Mouse (Mus musculus) gastrocnemius, adult 18-20 months (tissue): ENCODE measurements at regions not wholly inside any gene's neighbourhood (a gene's known extent, or its start where the extent isn't known, plus 50 kb on each side); places are given as distances from the start of the nearest gene placed in this dataset.

ENCODE experiments used
- DNase-seq: peaks from one replicate; pipeline ENCODE4 v3.0.0; 2021; ENCODE audit warnings: low spot score

GRCm38 (mm10) chr8:115831675-115832074 lies 124.1 kb upstream of the Maf start:
- no peak for DNase-seq

- DNase-seq = no peak
These were observed 122.5 kb upstream of the Maf start for GRCm38 (mm10) chr8:115830012-115830662.

GRCm38 (mm10) chr8:115826516-115826915 lies 118.9 kb upstream of the Maf start:
- DNase-seq = no peak

GRCm38 (mm10) chr8:115825899-115826502 lies 118.4 kb upstream of the Maf start:
- no peak for DNase-seq

GRCm38 (mm10) chr8:115824478-115824785 lies 116.8 kb upstream of the Maf start:
- no peak for DNase-seq

GRCm38 (mm10) chr8:115823673-115824477 lies 116.3 kb upstream of the Maf start:
- DNase-seq = no peak

GRCm38 (mm10) chr8:115813426-115813825 lies 105.8 kb upstream of the Maf start:
- DNase-seq = no peak

- no peak for DNase-seq
These were observed 99.0 kb upstream of the Maf start for GRCm38 (mm10) chr8:115806579-115806978.

- no peak for DNase-seq
These were observed 98.5 kb upstream of the Maf start for GRCm38 (mm10) chr8:115806139-115806538.

GRCm38 (mm10) chr8:115793587-115793986 lies 86.0 kb upstream of the Maf start:
- no peak for DNase-seq

GRCm38 (mm10) chr8:115788421-115788820 lies 80.8 kb upstream of the Maf start:
- DNase-seq = no peak

- DNase-seq = no peak
These were observed 78.6 kb upstream of the Maf start for GRCm38 (mm10) chr8:115786185-115786584.

- DNase-seq = no peak
These were observed 78.2 kb upstream of the Maf start for GRCm38 (mm10) chr8:115785769-115786168.

GRCm38 (mm10) chr8:115783364-115783763 lies 75.8 kb upstream of the Maf start:
- no peak for DNase-seq

GRCm38 (mm10) chr8:115778433-115778832 lies 70.8 kb upstream of the Maf start:
- no peak for DNase-seq

GRCm38 (mm10) chr8:115771060-115771459 lies 63.5 kb upstream of the Maf start:
- no peak for DNase-seq

GRCm38 (mm10) chr8:115768631-115769030 lies 61.0 kb upstream of the Maf start:
- DNase-seq = no peak

GRCm38 (mm10) chr8:115766218-115766898 lies 58.8 kb upstream of the Maf start:
- peak; percentile 29 for DNase-seq

GRCm38 (mm10) chr8:115764551-115764950 lies 57.0 kb upstream of the Maf start:
- no peak for DNase-seq

- no peak for DNase-seq
These were observed 50.4 kb upstream of the Maf start for GRCm38 (mm10) chr8:115758011-115758410.
